Mouse (Mus musculus) cerebellum, postnatal 4 days (tissue): ENCODE measurements around the gene Rnf19b.

ENCODE experiments used
- DNase-seq, 2 experiments: peaks; one replicate each; pipeline ENCODE4 v3.0.0; 2022; ENCODE audit warnings: low spot score in 2 of 2, mixed read lengths in 1 of 2

Gene Rnf19b

GRCm38 (mm10) chr4:129067638-129068415, 9.8 kb downstream of the Rnf19b start:
- no peak for DNase-seq

GRCm38 (mm10) chr4:129068848-129069247, 10.8 kb downstream of the Rnf19b start:
- no peak for DNase-seq

GRCm38 (mm10) chr4:129079126-129079525, 21.1 kb downstream of the Rnf19b start:
- DNase-seq, result no peak

GRCm38 (mm10) chr4:129081041-129081440, 23.0 kb downstream of the Rnf19b start:
- peak in 1 of 2 experiments; percentile 23 for DNase-seq

GRCm38 (mm10) chr4:129081512-129081911, 23.4 kb downstream of the Rnf19b start:
- no peak for DNase-seq

- DNase-seq, result no peak
Observed at GRCm38 (mm10) chr4:129081939-129082338, 23.9 kb downstream of the Rnf19b start.

- DNase-seq, result peak; percentile 50 to 70
Observed at GRCm38 (mm10) chr4:129082379-129083115, 24.5 kb downstream of the Rnf19b start.

GRCm38 (mm10) chr4:129084896-129085295, 26.8 kb downstream of the Rnf19b start:
- no peak for DNase-seq

- DNase-seq, result peak in 1 of 2 experiments; percentile 80
Observed at GRCm38 (mm10) chr4:129086078-129086477, 28.0 kb downstream of the Rnf19b start.

GRCm38 (mm10) chr4:129087850-129088249, 29.8 kb downstream of the Rnf19b start:
- no peak for DNase-seq

- no peak for DNase-seq
Observed at GRCm38 (mm10) chr4:129095276-129095675, 37.2 kb downstream of the Rnf19b start.

GRCm38 (mm10) chr4:129097006-129097405, 38.9 kb downstream of the Rnf19b start:
- no peak for DNase-seq

- no peak for DNase-seq
Observed at GRCm38 (mm10) chr4:129102133-129102829, 44.2 kb downstream of the Rnf19b start.

- DNase-seq, result no peak
Observed at GRCm38 (mm10) chr4:129105356-129105755, 47.3 kb downstream of the Rnf19b start, which contains the start of gene Tmem54. Gene Tmem54, plus strand, starts transcription at chr4:129105548.

- no peak for DNase-seq
Observed at GRCm38 (mm10) chr4:129106073-129106472, 48.0 kb downstream of the Rnf19b start.

- DNase-seq, result no peak
Observed at GRCm38 (mm10) chr4:129107348-129107899, 49.4 kb downstream of the Rnf19b start.

- no peak for DNase-seq
Observed at GRCm38 (mm10) chr4:129108624-129109023, 50.6 kb downstream of the Rnf19b start.

- DNase-seq, result no peak
Observed at GRCm38 (mm10) chr4:129110804-129111203, 52.7 kb downstream of the Rnf19b start.

GRCm38 (mm10) chr4:129111350-129111749, 53.3 kb downstream of the Rnf19b start:
- DNase-seq, result no peak

GRCm38 (mm10) chr4:129112231-129112630, 54.2 kb downstream of the Rnf19b start:
- DNase-seq, result no peak

GRCm38 (mm10) chr4:129113083-129113988, 55.3 kb downstream of the Rnf19b start:
- DNase-seq, result peak; percentile 84 to 95
